Mouse (Mus musculus): ENCODE measurements at regions not wholly inside any gene's neighbourhood (a gene's known extent, or its start where the extent isn't known, plus 50 kb on each side); places are given as distances from the start of the nearest gene placed in this dataset.
"Not testable (repeated sequence)": the region's sequence is repeated elsewhere in the genome, so short reads cannot be mapped to it uniquely, and the experiment has no call there.

DNA sequence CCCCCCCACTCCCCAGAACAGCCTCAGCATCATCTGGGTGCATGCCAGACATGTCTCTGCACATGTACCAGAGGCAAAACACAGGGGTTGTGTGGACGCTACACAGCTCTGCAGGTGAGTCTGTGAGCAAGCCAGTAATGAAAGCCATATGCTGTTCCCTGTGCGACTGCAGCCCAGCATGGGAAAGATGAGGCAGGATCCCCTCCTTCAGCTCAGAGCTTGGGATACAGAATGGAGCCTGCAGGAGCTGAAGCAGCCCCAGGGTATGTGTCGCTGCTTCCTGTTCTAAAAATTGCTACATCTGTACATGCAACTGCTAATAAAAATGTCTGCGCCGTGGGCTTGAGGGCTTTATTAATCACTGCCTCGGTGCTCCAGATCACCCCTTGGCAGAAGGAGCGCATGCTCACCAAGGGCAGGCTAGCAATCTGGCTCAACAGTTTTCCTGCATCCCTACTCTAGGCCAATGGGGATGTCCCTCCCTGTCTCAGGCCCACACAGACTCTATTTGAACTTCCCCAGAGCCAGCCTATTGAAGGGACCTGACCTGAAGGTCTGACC, 407.0 kb upstream of the Cdh5 start:
- no peak for DNase-seq
- Histone ChIP-seq H3K4me3 (no peak overlapping the region), H3K9ac (ENCODE audit: low read depth, low read length) (no peak overlapping the region), H3K27me3 (ENCODE audit: control insufficient read depth, insufficient read depth, low read length) (no peaks in the 10 kb centered on the region), H3K27ac (no peak overlapping the region), H3K36me3 (ENCODE audit: control insufficient read depth, insufficient read depth, low read length) (no peaks in the 10 kb centered on the region), H3K79me2 (replicated peaks; ENCODE audit: control insufficient read depth, insufficient read depth, low read length) (no peaks in the 10 kb centered on the region), H3K4me1 (ENCODE audit: control insufficient read depth, insufficient read depth, low read length) (no peaks in the 10 kb centered on the region; the same call in 1 of the 2 replicates)
- intact Hi-C loops (cut with DNase I), result no loop called here
- TF ChIP-seq EP300 (IDR thresholded peaks at IDR 0.05; ENCODE audit: insufficient read depth, low read depth, low read length) (no peak), POLR2A (IDR thresholded peaks at IDR 0.05; ENCODE audit: insufficient read depth, low read depth, low read length) (no peak), CTCF (IDR thresholded peaks at IDR 0.05) (no peak)
- 80% methylated on average over 7 of the region's 7 CpGs for WGBS

DNA sequence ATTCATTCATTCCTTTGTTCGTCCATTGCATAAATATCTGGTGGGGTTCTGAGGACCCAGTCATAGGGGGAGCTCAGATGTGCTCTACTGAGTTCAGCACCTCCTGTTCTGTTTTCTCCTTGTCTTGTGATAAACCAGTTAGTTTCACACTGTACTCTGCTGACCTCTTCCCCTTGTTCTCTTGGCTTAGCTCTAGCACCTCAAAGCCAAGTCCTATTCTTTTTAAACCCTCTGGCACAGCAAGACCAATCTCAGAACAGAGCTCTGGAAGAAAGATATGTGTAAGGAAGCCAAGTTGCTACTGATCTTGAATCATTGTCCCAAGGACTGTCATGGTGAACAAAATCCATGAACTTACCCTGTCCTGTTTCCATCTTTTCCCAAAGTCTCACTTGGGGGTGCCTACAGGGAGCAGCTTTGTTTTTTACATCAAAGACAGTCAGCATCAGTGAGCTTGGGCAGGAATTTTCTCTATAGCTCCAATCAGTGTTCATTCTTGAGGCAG, 402.4 kb upstream of the Cdh5 start:
- no peaks in the 10 kb centered on the region for H3K79me2 ChIP-seq (replicated peaks; ENCODE audit: control insufficient read depth, insufficient read depth, low read length)
- DNase-seq, result peak in 1 of 2 experiments; percentile 8
- no peak overlapping the region for H3K27ac ChIP-seq
- no peaks in the 10 kb centered on the region for H3K36me3 ChIP-seq (ENCODE audit: control insufficient read depth, insufficient read depth, low read length)
- no peak overlapping the region for H3K9ac ChIP-seq (ENCODE audit: low read depth, low read length)
- intact Hi-C loops (cut with DNase I), result no loop called here
- TF ChIP-seq POLR2A (IDR thresholded peaks at IDR 0.05; ENCODE audit: insufficient read depth, low read depth, low read length), result no peak
- no peak for TF ChIP-seq EP300 (IDR thresholded peaks at IDR 0.05; ENCODE audit: insufficient read depth, low read depth, low read length)
- TF ChIP-seq CTCF (IDR thresholded peaks at IDR 0.05), result no peak
- H3K27me3 ChIP-seq (ENCODE audit: control insufficient read depth, insufficient read depth, low read length), result no peaks in the 10 kb centered on the region
- no peak overlapping the region for H3K4me3 ChIP-seq
- 50% methylated on average over 1 of the region's 1 CpGs for WGBS
- H3K4me1 ChIP-seq (ENCODE audit: control insufficient read depth, insufficient read depth, low read length), result peaks cover 2% of the 10 kb centered on the region; the same call in 1 of the 2 replicates

DNA sequence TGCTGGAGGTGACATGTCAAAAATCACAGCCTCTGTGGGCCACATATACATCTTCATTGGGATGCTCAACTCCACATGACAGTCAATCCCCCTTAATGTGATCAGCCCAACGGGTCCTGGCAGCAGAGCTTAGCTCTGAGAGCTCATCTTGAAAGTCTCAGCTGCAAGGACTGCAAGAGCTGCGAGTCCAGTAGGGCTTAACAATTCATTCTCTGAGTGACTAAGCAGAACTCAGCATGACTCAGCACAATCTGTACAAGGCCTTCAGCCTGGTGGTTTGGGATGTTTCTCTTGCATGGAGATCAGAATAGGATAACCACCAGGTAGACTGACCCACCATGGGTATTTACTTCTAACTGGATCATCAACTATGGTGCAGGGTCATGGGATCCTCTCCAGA, 399.2 kb upstream of the Cdh5 start:
- DNase-seq, result no peak
- Histone ChIP-seq H3K36me3 (ENCODE audit: control insufficient read depth, insufficient read depth, low read length) (no peaks in the 10 kb centered on the region), H3K27ac (no peak overlapping the region), H3K4me1 (ENCODE audit: control insufficient read depth, insufficient read depth, low read length) (peaks cover 2% of the 10 kb centered on the region; the same call in 1 of the 2 replicates), H3K9ac (ENCODE audit: low read depth, low read length) (no peak overlapping the region), H3K4me3 (no peak overlapping the region), H3K79me2 (replicated peaks; ENCODE audit: control insufficient read depth, insufficient read depth, low read length) (no peaks in the 10 kb centered on the region), H3K27me3 (ENCODE audit: control insufficient read depth, insufficient read depth, low read length) (no peaks in the 10 kb centered on the region)
- intact Hi-C loops (cut with DNase I), result no loop called here
- WGBS, result 59% methylated on average over 2 of the region's 2 CpGs
- TF ChIP-seq EP300 (IDR thresholded peaks at IDR 0.05; ENCODE audit: insufficient read depth, low read depth, low read length), result no peak
- no peak for TF ChIP-seq CTCF (IDR thresholded peaks at IDR 0.05)
- TF ChIP-seq POLR2A (IDR thresholded peaks at IDR 0.05; ENCODE audit: insufficient read depth, low read depth, low read length), result no peak

DNA sequence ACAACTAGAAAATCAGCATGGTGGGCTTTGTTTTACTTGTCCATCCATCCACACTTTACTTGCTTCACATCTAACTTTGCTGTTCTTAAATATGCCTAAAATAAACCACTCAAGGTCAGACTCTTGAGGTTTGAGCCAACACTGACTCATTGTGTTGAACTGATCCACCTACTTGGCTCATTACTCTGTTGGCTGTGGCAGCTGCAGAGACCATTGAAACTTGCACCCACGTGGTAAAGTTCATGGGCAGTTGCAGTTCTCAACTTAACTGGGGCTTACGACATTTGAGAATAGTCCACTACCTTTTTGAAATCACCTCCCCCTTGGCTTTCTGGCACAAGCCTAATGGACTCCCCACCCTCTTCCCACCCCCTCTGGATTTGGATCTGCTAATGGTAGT, 395.3 kb upstream of the Cdh5 start:
- no peaks in the 10 kb centered on the region for H3K79me2 ChIP-seq (replicated peaks; ENCODE audit: control insufficient read depth, insufficient read depth, low read length)
- no peak for TF ChIP-seq EP300 (IDR thresholded peaks at IDR 0.05; ENCODE audit: insufficient read depth, low read depth, low read length)
- no peak for TF ChIP-seq CTCF (IDR thresholded peaks at IDR 0.05)
- no peak for TF ChIP-seq POLR2A (IDR thresholded peaks at IDR 0.05; ENCODE audit: insufficient read depth, low read depth, low read length)
- no peaks in the 10 kb centered on the region for H3K27me3 ChIP-seq (ENCODE audit: control insufficient read depth, insufficient read depth, low read length)
- H3K36me3 ChIP-seq (ENCODE audit: control insufficient read depth, insufficient read depth, low read length), result no peaks in the 10 kb centered on the region
- intact Hi-C loops (cut with DNase I), result no loop called here
- WGBS, result 49% methylated on average over 2 of the region's 2 CpGs
- no peak overlapping the region for H3K4me3 ChIP-seq
- H3K9ac ChIP-seq (ENCODE audit: low read depth, low read length), result no peak overlapping the region
- peak overlapping the region; percentile 15; the same call in 1 of the 2 replicates for H3K27ac ChIP-seq
- peak in 1 of 2 experiments; percentile 46 for DNase-seq
- H3K4me1 ChIP-seq (ENCODE audit: control insufficient read depth, insufficient read depth, low read length), result no peaks in the 10 kb centered on the region

DNA sequence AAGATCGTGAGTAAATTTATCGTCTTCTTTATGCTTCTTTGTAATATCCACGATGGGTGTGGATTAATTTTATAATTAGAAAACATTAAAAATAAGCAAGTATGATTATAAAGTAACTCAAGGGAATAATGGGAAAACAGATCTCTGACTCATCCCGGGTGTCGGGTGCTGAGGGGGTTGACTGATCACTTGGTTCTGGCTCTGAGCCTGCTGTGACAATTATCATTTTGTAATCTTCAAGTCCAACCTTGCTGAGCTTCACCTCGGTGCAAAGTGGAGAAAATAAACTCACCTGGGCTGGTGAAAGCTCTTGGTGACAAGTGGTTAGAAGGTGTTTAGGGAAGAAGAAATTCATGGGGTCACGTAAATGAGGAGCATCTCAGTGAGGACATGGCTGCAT, 390.6 kb upstream of the Cdh5 start:
- intact Hi-C loops (cut with DNase I); H3K4me1 ChIP-seq (ENCODE audit: control insufficient read depth, insufficient read depth, low read length); H3K27ac ChIP-seq; H3K27me3 ChIP-seq (ENCODE audit: control insufficient read depth, insufficient read depth, low read length); H3K9ac ChIP-seq (ENCODE audit: low read depth, low read length); DNase-seq; H3K4me3 ChIP-seq; H3K79me2 ChIP-seq (replicated peaks; ENCODE audit: control insufficient read depth, insufficient read depth, low read length); H3K36me3 ChIP-seq (ENCODE audit: control insufficient read depth, insufficient read depth, low read length): not testable (repeated sequence)
- WGBS, result 81% methylated on average over 7 of the region's 7 CpGs

DNA sequence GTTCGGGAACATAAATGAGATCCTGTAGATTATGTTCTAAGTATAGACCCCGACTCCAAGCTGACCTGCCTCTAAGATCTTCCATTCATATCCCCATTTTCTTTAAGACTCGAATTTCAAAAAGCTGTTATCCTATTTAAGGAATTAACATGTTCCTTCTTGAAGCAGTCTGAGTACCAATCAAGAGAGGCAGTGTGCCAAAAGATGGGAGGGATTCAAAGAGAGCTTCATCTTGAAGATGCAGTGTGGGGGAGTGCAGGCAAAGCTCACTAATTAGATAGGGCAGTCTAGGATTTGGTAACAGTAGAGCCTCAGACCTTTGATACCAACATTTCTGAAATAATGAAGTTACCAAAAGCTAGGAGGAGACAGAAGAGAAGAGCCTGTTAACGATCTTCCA, 383.7 kb upstream of the Cdh5 start:
- Histone ChIP-seq H3K27me3 (ENCODE audit: control insufficient read depth, insufficient read depth, low read length) (no peaks in the 10 kb centered on the region), H3K4me3 (no peak overlapping the region), H3K27ac (no peak overlapping the region), H3K9ac (ENCODE audit: low read depth, low read length) (no peak overlapping the region), H3K4me1 (ENCODE audit: control insufficient read depth, insufficient read depth, low read length) (no peaks in the 10 kb centered on the region), H3K36me3 (ENCODE audit: control insufficient read depth, insufficient read depth, low read length) (no peaks in the 10 kb centered on the region), H3K79me2 (replicated peaks; ENCODE audit: control insufficient read depth, insufficient read depth, low read length) (no peaks in the 10 kb centered on the region)
- intact Hi-C loops (cut with DNase I), result no loop called here
- TF ChIP-seq EP300 (IDR thresholded peaks at IDR 0.05; ENCODE audit: insufficient read depth, low read depth, low read length), result no peak
- TF ChIP-seq CTCF (IDR thresholded peaks at IDR 0.05), result no peak
- no peak for DNase-seq
- 51% methylated on average over 4 of the region's 4 CpGs for WGBS

All from heart, adult 2 months (tissue).